Mouse (Mus musculus): Measurements from ENCODE around the gene Mtr. TPM values are rescaled to one million over a fixed set of nuclear protein-coding genes. Genes with fewer than 3 reads are reported as not detected.

Mtr gene
- total and polyA plus RNA-seq, 2 experiments from 2014 or later: 3.0 to 7.8 TPM

GRCm38 (mm10) chr13:12249195-12249898, 8.6 kb downstream of the Mtr start:
- Histone ChIP-seq H3K9me3 (ENCODE audit: low read length) (no peaks in the 10 kb centered on the region), H3K27me3 (ENCODE audit: insufficient read depth, low read length) (no peaks in the 10 kb centered on the region), H3K4me3 (ENCODE audit: low read length) (no peak overlapping the region), H3K4me2 (ENCODE audit: low read depth, low read length) (no peak overlapping the region), H3K9ac (replicated peaks; ENCODE audit: low read length) (no peak overlapping the region), H3K36me3 (ENCODE audit: insufficient read depth, low read length) (peaks cover 20% of the 10 kb centered on the region), H3K27ac (no peak overlapping the region), H3K4me1 (ENCODE audit: insufficient read depth, low read length) (no peaks in the 10 kb centered on the region)
- ATAC-seq: no peak
- WGBS: 91% methylated on average over 8 of the region's 8 CpGs
- no peak for TF ChIP-seq CTCF (IDR thresholded peaks at IDR 0.05; ENCODE audit: low read depth)
- DNase-seq (ENCODE audit: low spot score): no peak

GRCm38 (mm10) chr13:12245938-12246337, 12.0 kb downstream of the Mtr start:
- no peak overlapping the region for H3K9ac ChIP-seq (replicated peaks; ENCODE audit: low read length)
- H3K27me3 ChIP-seq (ENCODE audit: insufficient read depth, low read length): no peaks in the 10 kb centered on the region
- ATAC-seq: no peak
- H3K36me3 ChIP-seq (ENCODE audit: insufficient read depth, low read length): peaks cover 37% of the 10 kb centered on the region
- H3K4me2 ChIP-seq (ENCODE audit: low read depth, low read length): no peak overlapping the region
- TF ChIP-seq CTCF (IDR thresholded peaks at IDR 0.05; ENCODE audit: low read depth): no peak
- whole genome bisulfite sequencing: 96% methylated on average over 2 of the region's 2 CpGs
- H3K4me3 ChIP-seq (ENCODE audit: low read length): no peak overlapping the region
- no peaks in the 10 kb centered on the region for H3K9me3 ChIP-seq (ENCODE audit: low read length)
- H3K27ac ChIP-seq: no peak overlapping the region
- H3K4me1 ChIP-seq (ENCODE audit: insufficient read depth, low read length): no peaks in the 10 kb centered on the region
- DNase-seq (ENCODE audit: low spot score): no peak

- Histone ChIP-seq H3K4me2 (ENCODE audit: low read depth, low read length) (no peak overlapping the region), H3K4me1 (ENCODE audit: insufficient read depth, low read length) (no peaks in the 10 kb centered on the region), H3K4me3 (ENCODE audit: low read length) (no peak overlapping the region), H3K27ac (0 out of 2 replicates have a peak overlapping the region, but pooled peaks have one; percentile 36), H3K27me3 (ENCODE audit: insufficient read depth, low read length) (no peaks in the 10 kb centered on the region), H3K9ac (replicated peaks; ENCODE audit: low read length) (no peak overlapping the region), H3K9me3 (ENCODE audit: low read length) (no peaks in the 10 kb centered on the region), H3K36me3 (ENCODE audit: insufficient read depth, low read length) (peaks cover 27% of the 10 kb centered on the region)
- DNase-seq (ENCODE audit: low spot score) (peak; percentile 52), ATAC-seq (peak; percentile 73)
- WGBS: 66% methylated on average over 4 of the region's 4 CpGs
- TF ChIP-seq CTCF (IDR thresholded peaks at IDR 0.05; ENCODE audit: low read depth): no peak
Measured at GRCm38 (mm10) chr13:12243991-12244390, 13.9 kb downstream of the Mtr start.

- no peaks in the 10 kb centered on the region for H3K27me3 ChIP-seq (ENCODE audit: insufficient read depth, low read length)
- H3K4me2 ChIP-seq (ENCODE audit: low read depth, low read length): no peak overlapping the region
- no peak for DNase-seq (ENCODE audit: low spot score)
- no peak overlapping the region for H3K4me3 ChIP-seq (ENCODE audit: low read length)
- no peak for TF ChIP-seq CTCF (IDR thresholded peaks at IDR 0.05; ENCODE audit: low read depth)
- ATAC-seq: no peak
- no peak overlapping the region for H3K9ac ChIP-seq (replicated peaks; ENCODE audit: low read length)
- 92% methylated on average over 4 of the region's 4 CpGs for WGBS
- H3K36me3 ChIP-seq (ENCODE audit: insufficient read depth, low read length): peaks cover 24% of the 10 kb centered on the region
- no peak overlapping the region for H3K27ac ChIP-seq
- H3K4me1 ChIP-seq (ENCODE audit: insufficient read depth, low read length): no peaks in the 10 kb centered on the region
- no peaks in the 10 kb centered on the region for H3K9me3 ChIP-seq (ENCODE audit: low read length)
Measured at GRCm38 (mm10) chr13:12232141-12232540, 25.8 kb downstream of the Mtr start.

- Histone ChIP-seq H3K4me2 (ENCODE audit: low read depth, low read length) (no peak overlapping the region), H3K4me1 (ENCODE audit: insufficient read depth, low read length) (no peaks in the 10 kb centered on the region), H3K9me3 (ENCODE audit: low read length) (no peaks in the 10 kb centered on the region), H3K27ac (no peak overlapping the region), H3K27me3 (ENCODE audit: insufficient read depth, low read length) (no peaks in the 10 kb centered on the region), H3K9ac (replicated peaks; ENCODE audit: low read length) (no peak overlapping the region), H3K4me3 (ENCODE audit: low read length) (no peak overlapping the region), H3K36me3 (ENCODE audit: insufficient read depth, low read length) (peaks cover 30% of the 10 kb centered on the region)
- DNase-seq (ENCODE audit: low spot score) (no peak), ATAC-seq (no peak)
- 83% methylated on average over 4 of the region's 4 CpGs for WGBS
- TF ChIP-seq CTCF (IDR thresholded peaks at IDR 0.05; ENCODE audit: low read depth): no peak
Measured at GRCm38 (mm10) chr13:12228248-12228647, 29.7 kb downstream of the Mtr start.

GRCm38 (mm10) chr13:12227606-12228005, 30.3 kb downstream of the Mtr start:
- no peak for DNase-seq (ENCODE audit: low spot score)
- 82% methylated on average over 5 of the region's 5 CpGs for WGBS
- H3K9ac ChIP-seq (replicated peaks; ENCODE audit: low read length): no peak overlapping the region

GRCm38 (mm10) chr13:12218603-12219002, 39.3 kb downstream of the Mtr start:
- H3K9ac ChIP-seq (replicated peaks; ENCODE audit: low read length): no peak overlapping the region
- H3K4me2 ChIP-seq (ENCODE audit: low read depth, low read length): no peak overlapping the region
- 96% methylated on average over 14 of the region's 14 CpGs for WGBS
- no peak for ATAC-seq
- TF ChIP-seq CTCF (IDR thresholded peaks at IDR 0.05; ENCODE audit: low read depth): no peak
- no peak for DNase-seq (ENCODE audit: low spot score)
- no peaks in the 10 kb centered on the region for H3K9me3 ChIP-seq (ENCODE audit: low read length)
- no peak overlapping the region for H3K27ac ChIP-seq
- H3K4me1 ChIP-seq (ENCODE audit: insufficient read depth, low read length): no peaks in the 10 kb centered on the region
- H3K36me3 ChIP-seq (ENCODE audit: insufficient read depth, low read length): peaks cover 16% of the 10 kb centered on the region; the same call in 1 of the 2 replicates
- no peak overlapping the region for H3K4me3 ChIP-seq (ENCODE audit: low read length)
- H3K27me3 ChIP-seq (ENCODE audit: insufficient read depth, low read length): no peaks in the 10 kb centered on the region

More at GRCm38 (mm10) chr13:12227606-12228005, 30.3 kb downstream of the Mtr start:
- no peak overlapping the region for H3K4me3 ChIP-seq (ENCODE audit: low read length)
- H3K4me1 ChIP-seq (ENCODE audit: insufficient read depth, low read length): no peaks in the 10 kb centered on the region
- no peak overlapping the region for H3K4me2 ChIP-seq (ENCODE audit: low read depth, low read length)
- H3K27me3 ChIP-seq (ENCODE audit: insufficient read depth, low read length): no peaks in the 10 kb centered on the region
- peaks cover 28% of the 10 kb centered on the region for H3K36me3 ChIP-seq (ENCODE audit: insufficient read depth, low read length)
- H3K9me3 ChIP-seq (ENCODE audit: low read length): no peaks in the 10 kb centered on the region
- TF ChIP-seq CTCF (IDR thresholded peaks at IDR 0.05; ENCODE audit: low read depth): no peak
- no peak overlapping the region for H3K27ac ChIP-seq
- no peak for ATAC-seq
